Comparison of ENCODE assay signal across 10 mouse cellular contexts in genomic region chr6:116265603-116266002, GRCm38 (mm10). TPM values are rescaled to one million over a fixed set of nuclear protein-coding genes. Genes with fewer than 3 reads are reported as not detected.
DNase-seq lines count a peak whose midpoint lies in the region; ATAC-seq and TF ChIP-seq lines count a peak whose summit lies in the region.
"Had no signal": no experiment of that assay in that cellular context is flagged by ENCODE, and none has a peak within 500 bp of the region (broad histone marks: within the 10 kb centered on the region; RNA-seq: fewer than 3 reads in every experiment).

No protein-coding gene starts in this region.

- no peaks in the 10 kb centered on the region for H3K9me3 ChIP-seq in heart, embryonic 13.5 days
- H3K9me3 ChIP-seq in embryonic facial prominence, embryonic 10.5 days = no peaks in the 10 kb centered on the region
- no peaks in the 10 kb centered on the region for H3K9me3 ChIP-seq in hindbrain, postnatal 0 days (ENCODE audit: low read length)
- H3K9me3 ChIP-seq in midbrain, embryonic 11.5 days (ENCODE audit: control insufficient read depth, low read length) = no peaks in the 10 kb centered on the region
- H3K9me3 ChIP-seq: limb, embryonic 15.5 days had no signal

- TF ChIP-seq CTCF in hindbrain, postnatal 0 days (IDR thresholded peaks at IDR 0.05; ENCODE audit: low read depth) = no peak

- no peak for DNase-seq in heart, postnatal 10 days
- DNase-seq in embryonic facial prominence, embryonic 10.5 days (ENCODE audit: low spot score) = no peak
- no peak for DNase-seq in hindbrain, postnatal 0 days (ENCODE audit: low spot score)
- DNase-seq in midbrain, embryonic 11.5 days (ENCODE audit: low spot score, missing footprints) = peak; percentile 84
- DNase-seq in left cerebral cortex, adult 18-20 months (ENCODE audit: low spot score in 2 of 2) = no peak
- no peak for DNase-seq in cerebellum, postnatal 25 days
- DNase-seq in layer of hippocampus, adult 9-11 months = no peak
- DNase-seq: kidney, postnatal 14 days had no signal

- no peak overlapping the region for H3K27ac ChIP-seq in heart, embryonic 13.5 days (replicated peaks)
- no peak overlapping the region for H3K27ac ChIP-seq in embryonic facial prominence, embryonic 10.5 days (replicated peaks)
- 0 out of 2 replicates have a peak overlapping the region, but pooled peaks have one; percentile 3 for H3K27ac ChIP-seq in hindbrain, postnatal 0 days
- H3K27ac ChIP-seq in midbrain, embryonic 11.5 days (ENCODE audit: low read depth, low read length) = peak overlapping the region; percentile 82
- H3K27ac ChIP-seq: limb, embryonic 15.5 days had no signal

- WGBS in heart, embryonic 13.5 days = 80% methylated on average over 4 of the region's 4 CpGs
- WGBS in embryonic facial prominence, embryonic 10.5 days = 78% methylated on average over 4 of the region's 4 CpGs
- 48% methylated on average over 4 of the region's 4 CpGs for WGBS in hindbrain, postnatal 0 days
- 65% methylated on average over 4 of the region's 4 CpGs for WGBS in midbrain, embryonic 11.5 days

- H3K4me3 ChIP-seq in heart, embryonic 13.5 days = no peak overlapping the region
- H3K4me3 ChIP-seq in embryonic facial prominence, embryonic 10.5 days = peak overlapping the region; percentile 40; the same call in 1 of the 2 replicates
- 0 out of 2 replicates have a peak overlapping the region, but pooled peaks have one; percentile 16 for H3K4me3 ChIP-seq in hindbrain, postnatal 0 days (ENCODE audit: low read length)
- H3K4me3 ChIP-seq in midbrain, embryonic 11.5 days (ENCODE audit: low read depth, low read length) = no peak overlapping the region; the same call in 1 of the 2 replicates

- intact Hi-C loops in heart, postnatal 10 days (cut with DNase I) = no loop called here

- H3K4me2 ChIP-seq in heart, embryonic 13.5 days = peak overlapping the region; percentile 61
- H3K4me2 ChIP-seq in hindbrain, postnatal 0 days (ENCODE audit: low read depth, low read length) = peak overlapping the region; percentile 48
- H3K4me2 ChIP-seq in midbrain, embryonic 11.5 days = peak overlapping the region; percentile 61

- peaks cover 17% of the 10 kb centered on the region for H3K4me1 ChIP-seq in heart, embryonic 13.5 days
- peaks cover 29% of the 10 kb centered on the region for H3K4me1 ChIP-seq in embryonic facial prominence, embryonic 10.5 days
- H3K4me1 ChIP-seq in hindbrain, postnatal 0 days (ENCODE audit: insufficient read depth, low read length) = no peaks in the 10 kb centered on the region
- peaks cover 17% of the 10 kb centered on the region for H3K4me1 ChIP-seq in midbrain, embryonic 11.5 days (ENCODE audit: control insufficient read depth, insufficient read depth, low read length)

- no peak for ATAC-seq in heart, embryonic 13.5 days (ENCODE audit: extremely low read depth, insufficient number of reproducible peaks, low FRiP score, low TSS enrichment)
- ATAC-seq in hindbrain, postnatal 0 days = no peak
- ATAC-seq in midbrain, embryonic 11.5 days (ENCODE audit: low FRiP score) = no peak

- peaks cover 21% of the 10 kb centered on the region for H3K36me3 ChIP-seq in heart, embryonic 13.5 days
- H3K36me3 ChIP-seq in embryonic facial prominence, embryonic 10.5 days (replicated peaks) = peaks cover 21% of the 10 kb centered on the region
- H3K36me3 ChIP-seq in hindbrain, postnatal 0 days (ENCODE audit: insufficient read depth, low read length) = peaks cover 7% of the 10 kb centered on the region; the same call in 1 of the 2 replicates
- H3K36me3 ChIP-seq in midbrain, embryonic 11.5 days (ENCODE audit: control insufficient read depth, insufficient read depth, low read length) = no peaks in the 10 kb centered on the region

- no peaks in the 10 kb centered on the region for H3K27me3 ChIP-seq in heart, embryonic 13.5 days (replicated peaks)
- no peaks in the 10 kb centered on the region for H3K27me3 ChIP-seq in embryonic facial prominence, embryonic 10.5 days (replicated peaks; ENCODE audit: low read depth, poor library complexity, severe bottlenecking)
- no peaks in the 10 kb centered on the region for H3K27me3 ChIP-seq in hindbrain, postnatal 0 days (ENCODE audit: insufficient read depth, low read length)
- no peaks in the 10 kb centered on the region for H3K27me3 ChIP-seq in midbrain, embryonic 11.5 days (ENCODE audit: control insufficient read depth, insufficient read depth, low read length)
- H3K27me3 ChIP-seq: limb, embryonic 15.5 days had no signal

- H3K9ac ChIP-seq in heart, embryonic 13.5 days = no peak overlapping the region
- no peak overlapping the region for H3K9ac ChIP-seq in hindbrain, postnatal 0 days (replicated peaks; ENCODE audit: low read length)
- no peak overlapping the region for H3K9ac ChIP-seq in midbrain, embryonic 11.5 days (ENCODE audit: low read length)
- H3K9ac ChIP-seq: limb, embryonic 15.5 days had no signal

RNA-seq across cellular contexts. Expression of gene Zfand4, which starts 1.6 kb away (rescaled TPM):
- 2.8 and 3.2 TPM in 2 replicates for polyA plus RNA-seq in heart, embryonic 13.5 days (2015; fragmentation: Nextera tagmentation; extraction: Ambion mirVana)
- total RNA-seq in heart, postnatal 10 days (2021) = 1 to 10 TPM; 3.9 to 4.7 TPM
- polyA plus RNA-seq in embryonic facial prominence, embryonic 10.5 days (2016; fragmentation: Nextera tagmentation; extraction: Ambion mirVana) = 5.8 and 7.6 TPM in 2 replicates
- total RNA-seq in hindbrain, postnatal 0 days (2014; rRNA removed) = 2.5 and 3.9 TPM in 2 replicates
- 6.3 and 7.0 TPM in 2 replicates for polyA plus RNA-seq in hindbrain, postnatal 0 days (2015; fragmentation: Nextera tagmentation; extraction: Ambion mirVana)
- polyA plus RNA-seq in midbrain, embryonic 11.5 days (2014; fragmentation: Nextera tagmentation; extraction: Ambion mirVana) = 13.3 and 14.3 TPM in 2 replicates
- 1 to 10 TPM; 8.0 to 8.8 TPM for total RNA-seq in left cerebral cortex, adult 18-20 months (2021)

RNA-seq across cellular contexts. Expression of gene Washc2, which starts 57.8 kb away (rescaled TPM):
- 31.4 and 34.9 TPM in 2 replicates for polyA plus RNA-seq in heart, embryonic 13.5 days (2015; fragmentation: Nextera tagmentation; extraction: Ambion mirVana)
- 10 to 100 TPM; 35.8 to 38.5 TPM for total RNA-seq in heart, postnatal 10 days (2021)
- 51.3 and 54.5 TPM in 2 replicates for polyA plus RNA-seq in embryonic facial prominence, embryonic 10.5 days (2016; fragmentation: Nextera tagmentation; extraction: Ambion mirVana)
- 73.2 and 81.8 TPM in 2 replicates for total RNA-seq in hindbrain, postnatal 0 days (2014; rRNA removed)
- polyA plus RNA-seq in hindbrain, postnatal 0 days (2015; fragmentation: Nextera tagmentation; extraction: Ambion mirVana) = 61.5 and 62.1 TPM in 2 replicates
- 53.9 and 56.3 TPM in 2 replicates for polyA plus RNA-seq in midbrain, embryonic 11.5 days (2014; fragmentation: Nextera tagmentation; extraction: Ambion mirVana)
- 10 to 100 TPM; 84.3 to 88.0 TPM for total RNA-seq in left cerebral cortex, adult 18-20 months (2021)

Comparison
In these comparisons a context has a peak if more than half of its experiments do, and no peak if none do; other contexts are left out.
1. H3K27ac ChIP-seq: peak in hindbrain, postnatal 0 days (single experiment) and midbrain, embryonic 11.5 days (single experiment); none in heart, embryonic 13.5 days (single experiment) and embryonic facial prominence, embryonic 10.5 days (single experiment).
2. H3K4me3 ChIP-seq: peak in embryonic facial prominence, embryonic 10.5 days (single experiment) and hindbrain, postnatal 0 days (single experiment); none in heart, embryonic 13.5 days (single experiment) and midbrain, embryonic 11.5 days (single experiment).
3. Peak in every context shown above with its lines, with median percentiles within 50 percentile points of each other: H3K4me2 ChIP-seq.